Mouse (Mus musculus): Measurements from ENCODE around the gene Pgm5.
"Not testable (repeated sequence)": the region's sequence is repeated elsewhere in the genome, so short reads cannot be mapped to it uniquely, and the experiment has no call there.

The Pgm5 gene

GRCm38 (mm10) chr19:24861612-24862451 lies at the start of gene Pgm5:
Gene Pgm5, minus strand, starts transcription at chr19:24861855.
- peak; percentile 11 to 14 for DNase-seq (ENCODE audit: low spot score in 2 of 2)

GRCm38 (mm10) chr19:24908385-24909155 lies 46.9 kb upstream of the Pgm5 start:
- no peak for DNase-seq (ENCODE audit: low spot score in 2 of 2)

GRCm38 (mm10) chr19:24907655-24908054 lies 46.0 kb upstream of the Pgm5 start:
- DNase-seq (ENCODE audit: low spot score in 2 of 2): no peak

- no peak for DNase-seq (ENCODE audit: low spot score in 2 of 2)
Measured at GRCm38 (mm10) chr19:24902821-24903220, 41.2 kb upstream of the Pgm5 start.

- no peak for DNase-seq (ENCODE audit: low spot score in 2 of 2)
Measured at GRCm38 (mm10) chr19:24902256-24902655, 40.6 kb upstream of the Pgm5 start.

- no peak for DNase-seq (ENCODE audit: low spot score in 2 of 2)
Measured at GRCm38 (mm10) chr19:24901666-24902065, 40.0 kb upstream of the Pgm5 start.

GRCm38 (mm10) chr19:24900581-24901220 lies 39.0 kb upstream of the Pgm5 start, which contains the start of gene Foxd4:
Gene Foxd4, minus strand, starts transcription at chr19:24901197.
- DNase-seq (ENCODE audit: low spot score in 2 of 2): no peak

GRCm38 (mm10) chr19:24899578-24900544 lies 38.2 kb upstream of the Pgm5 start:
- peak in 1 of 2 experiments; percentile 27 for DNase-seq (ENCODE audit: low spot score in 2 of 2)

- peak in 1 of 2 experiments; percentile 21 for DNase-seq (ENCODE audit: low spot score in 2 of 2)
Measured at GRCm38 (mm10) chr19:24898737-24899577, 37.3 kb upstream of the Pgm5 start.

GRCm38 (mm10) chr19:24897896-24898736 lies 36.5 kb upstream of the Pgm5 start:
- no peak for DNase-seq (ENCODE audit: low spot score in 2 of 2)

GRCm38 (mm10) chr19:24897006-24897895 lies 35.6 kb upstream of the Pgm5 start:
- DNase-seq (ENCODE audit: low spot score in 2 of 2): peak in 1 of 2 experiments; percentile 9

GRCm38 (mm10) chr19:24896536-24896935 lies 34.9 kb upstream of the Pgm5 start:
- DNase-seq (ENCODE audit: low spot score in 2 of 2): no peak

- no peak for DNase-seq (ENCODE audit: low spot score in 2 of 2)
Measured at GRCm38 (mm10) chr19:24886888-24887287, 25.2 kb upstream of the Pgm5 start.

- peak in 1 of 2 experiments; percentile 19 for DNase-seq (ENCODE audit: low spot score in 2 of 2)
Measured at GRCm38 (mm10) chr19:24885504-24885903, 23.8 kb upstream of the Pgm5 start.

GRCm38 (mm10) chr19:24881237-24881636 lies 19.6 kb upstream of the Pgm5 start:
- no peak for DNase-seq (ENCODE audit: low spot score in 2 of 2)

GRCm38 (mm10) chr19:24875129-24875870 lies 13.6 kb upstream of the Pgm5 start, which contains the start of gene Gm10053:
Gene Gm10053, plus strand, starts transcription at chr19:24875686.
- DNase-seq (ENCODE audit: low spot score in 2 of 2): not testable (repeated sequence)

- no peak for DNase-seq (ENCODE audit: low spot score in 2 of 2)
Measured at GRCm38 (mm10) chr19:24873873-24874272, 12.2 kb upstream of the Pgm5 start.
